Mouse (Mus musculus) heart, adult 2 months (tissue): ENCODE data around the gene Olfr713. TPM values are rescaled to one million over a fixed set of nuclear protein-coding genes. Genes with fewer than 3 reads are reported as not detected.

Source experiments
- DNase-seq, 2 experiments: peaks; one replicate each; pipeline ENCODE4 v3.0.0; 2021
- H3K27ac ChIP-seq: fragments of 200-600 bp; 2 replicates; pipeline ENCODE4 v1.8.1; 2022
- H3K27me3 ChIP-seq: fragments of 200-500 bp; 2 replicates; pipeline ENCODE4 v1.6.1; 2012; ENCODE audit warnings: mild to moderate bottlenecking, low read length, inconsistent platforms, mixed read lengths; ENCODE audit not compliant: control insufficient read depth, insufficient read depth
- H3K36me3 ChIP-seq: fragments of 200-500 bp; 2 replicates; pipeline ENCODE4 v1.6.1; 2012; ENCODE audit warnings: low read length, inconsistent platforms; ENCODE audit not compliant: control insufficient read depth, insufficient read depth
- H3K4me1 ChIP-seq: fragments of 200-500 bp; 2 replicates; pipeline ENCODE4 v1.6.1; 2011; ENCODE audit warnings: low read length; ENCODE audit not compliant: control insufficient read depth, insufficient read depth
- H3K4me3 ChIP-seq: fragments of 200-600 bp; 2 replicates; pipeline ENCODE4 v1.8.1; 2022
- H3K79me2 ChIP-seq: fragments of 200-500 bp; replicated peaks from 2 replicates; pipeline ENCODE4 v1.6.1; 2012; ENCODE audit warnings: mild to moderate bottlenecking, inconsistent platforms, low read length, moderate library complexity, mixed read lengths; ENCODE audit not compliant: control insufficient read depth, insufficient read depth
- H3K9ac ChIP-seq: fragments of 200-500 bp; 2 replicates; pipeline ENCODE4 v1.6.1; 2012; ENCODE audit warnings: low read depth, mild to moderate bottlenecking, control low read depth, inconsistent platforms, low read length, mixed read lengths
- CTCF ChIP-seq: fragments of 200-600 bp; IDR thresholded peaks from 2 replicates; pipeline ENCODE4 v1.8.1; 2022; ENCODE audit warnings: antibody characterized with exemption, mild to moderate bottlenecking, moderate library complexity
- EP300 ChIP-seq: fragments of 200-500 bp; IDR thresholded peaks from 2 replicates; pipeline ENCODE4 v1.6.1; 2011; ENCODE audit warnings: low read depth, low read length, control low read depth; ENCODE audit not compliant: insufficient read depth
- POLR2A ChIP-seq: fragments of 200-500 bp; IDR thresholded peaks from 2 replicates; pipeline ENCODE4 v1.6.1; 2011; ENCODE audit warnings: mild to moderate bottlenecking, low read depth, low read length, control low read depth; ENCODE audit not compliant: insufficient read depth
- WGBS: fragments of 180-500 bp; shearing (Covaris S2); methylation state at CpG from one replicate; pipeline ENCODE4 v1.1.7; 2018; 5-methylcytosine and 5-hydroxymethylcytosine counted together
- intact Hi-C: fragments of 180-260 bp; cut with DNase I; formaldehyde crosslinking; loops from one replicate; pipeline ENCODE4 v1.15.1; 2025
- long read RNA-seq: library from polyadenylated mRNA; stranded (forward); transcript quantifications from one replicate; pipeline ENCODE4 v2.0.0, GENCODE M21; 2021
- polyA plus RNA-seq: library from polyadenylated mRNA; depleted of rRNA; stranded (reverse); fragments of >200 nt; gene quantifications from 2 replicates; pipeline ENCODE4 v1.2.3, GENCODE M21; 2012; rRNA removed
- total RNA-seq, 2 experiments: library from RNA; stranded (reverse); gene quantifications; 2 replicates each; pipeline ENCODE4 v1.2.3; 2021

Gene Olfr713
- total RNA-seq (not detected), polyA plus RNA-seq (not detected in 2 replicates)
- long read RNA-seq: 0 reads

DNA sequence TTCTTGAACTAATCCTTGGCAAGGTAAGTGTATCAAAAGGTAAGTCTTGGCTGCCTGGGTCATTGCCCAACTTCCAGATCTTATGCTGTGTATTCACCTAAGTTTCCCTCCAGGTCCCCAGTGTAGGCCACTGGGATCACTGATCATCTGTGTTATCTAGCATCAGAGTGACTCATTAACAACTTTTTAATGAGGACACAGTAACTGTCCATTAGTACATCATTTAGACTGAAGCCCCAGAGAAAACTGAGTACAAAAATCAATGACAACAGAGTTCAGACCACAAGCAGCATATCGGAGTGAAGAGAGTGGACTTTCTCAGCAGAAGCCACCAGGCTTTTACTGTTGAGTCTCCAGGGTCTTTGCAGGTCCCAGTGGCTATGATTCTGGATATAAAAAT lies at the start of gene Olfr713:
Olfr713 (plus strand) TSS at position 301 of the 400 bp plus-strand sequence.
- Histone ChIP-seq H3K9ac (no peak within 1 kb of the TSS), H3K36me3 (no peaks in the 10 kb centered on the region), H3K4me3 (no peak within 1 kb of the TSS), H3K79me2 (no peaks in the 10 kb centered on the region), H3K27ac (no peak within 1 kb of the TSS), H3K4me1 (no peaks in the 10 kb centered on the region), H3K27me3 (no peaks in the 10 kb centered on the region)
- TF ChIP-seq CTCF (no peak), POLR2A (no peak), EP300 (no peak)
- no peak for DNase-seq
- WGBS: 73% methylated on average over 1 of the region's 1 CpGs
- intact Hi-C loops: no loop called here

DNA sequence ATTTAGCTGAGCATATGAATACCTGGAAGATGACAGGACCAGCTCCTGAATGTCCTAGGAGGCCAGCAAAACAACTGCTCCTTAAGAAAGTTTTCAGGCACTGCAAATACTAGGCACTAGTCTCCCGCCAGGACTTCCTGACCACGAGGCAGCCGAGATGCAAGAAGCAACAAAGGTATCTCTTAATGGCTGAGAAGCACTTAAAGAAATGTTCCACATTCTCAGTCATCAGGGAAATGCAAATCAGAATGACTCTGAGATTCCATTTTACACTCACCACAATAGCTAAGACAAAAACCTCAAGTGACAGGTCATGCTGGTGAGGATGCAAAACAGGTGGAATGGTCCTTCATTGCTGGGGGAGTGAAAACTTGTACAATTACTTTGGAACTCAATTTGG lies 45.7 kb upstream of the Olfr713 start:
- Histone ChIP-seq H3K4me3 (no peak overlapping the region), H3K27me3 (no peaks in the 10 kb centered on the region), H3K9ac (no peak overlapping the region), H3K27ac (no peak overlapping the region), H3K4me1 (no peaks in the 10 kb centered on the region), H3K79me2 (no peaks in the 10 kb centered on the region), H3K36me3 (no peaks in the 10 kb centered on the region)
- WGBS: 74% methylated on average over 3 of the region's 3 CpGs
- TF ChIP-seq EP300 (no peak), POLR2A (no peak), CTCF (no peak)
- no peak for DNase-seq
- intact Hi-C loops: no loop called here

DNA sequence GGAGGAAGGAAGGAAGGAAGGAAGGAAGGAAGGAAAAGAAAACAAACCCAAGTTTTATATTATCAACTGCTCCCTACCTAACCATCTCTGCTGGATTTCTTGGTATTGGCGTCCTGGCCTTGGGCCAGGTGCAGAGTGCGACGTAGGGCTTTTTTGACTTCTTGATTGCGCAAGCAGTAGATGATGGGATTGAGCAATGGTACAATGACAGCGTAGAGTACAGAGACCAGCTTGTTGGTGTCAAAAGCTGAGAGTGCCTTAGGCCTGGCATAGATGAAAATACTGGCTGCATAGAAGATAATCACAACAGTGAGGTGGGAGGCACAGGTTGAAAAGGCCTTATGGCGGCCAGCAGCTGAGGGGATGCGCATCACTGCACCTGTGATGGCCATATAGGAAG lies 30.2 kb upstream of the Olfr713 start:
- no peak for DNase-seq
- Histone ChIP-seq H3K9ac (no peak overlapping the region), H3K79me2 (no peaks in the 10 kb centered on the region), H3K36me3 (no peaks in the 10 kb centered on the region), H3K27ac (no peak overlapping the region), H3K4me1 (no peaks in the 10 kb centered on the region), H3K4me3 (no peak overlapping the region), H3K27me3 (no peaks in the 10 kb centered on the region)
- TF ChIP-seq EP300: no peak
- TF ChIP-seq POLR2A: no peak
- TF ChIP-seq CTCF: no peak
- intact Hi-C loops: no loop called here
- WGBS: 84% methylated on average over 7 of the region's 7 CpGs

DNA sequence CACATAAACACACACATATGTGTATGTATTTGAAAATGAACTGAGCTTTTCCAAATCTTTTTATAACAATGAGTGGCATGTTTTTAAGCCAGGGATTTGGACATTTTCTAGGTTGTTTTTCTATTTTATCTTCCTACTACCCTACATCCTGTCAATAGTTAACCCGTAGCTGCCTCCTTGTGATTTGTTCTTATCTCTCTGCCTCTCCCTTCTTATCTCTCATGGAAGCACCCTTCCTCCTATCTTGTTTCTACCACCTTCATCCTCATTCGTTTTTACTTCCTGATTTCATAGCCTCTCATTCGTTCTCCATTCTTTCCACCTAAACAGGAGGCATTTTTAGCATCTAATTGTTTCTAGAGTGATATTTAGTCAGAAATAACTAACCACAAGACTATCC lies 26.8 kb upstream of the Olfr713 start:
- no peaks in the 10 kb centered on the region for H3K79me2 ChIP-seq
- H3K27me3 ChIP-seq: no peaks in the 10 kb centered on the region
- no peaks in the 10 kb centered on the region for H3K36me3 ChIP-seq
- intact Hi-C loops: no loop called here
- DNase-seq: no peak
- no peak for TF ChIP-seq CTCF
- TF ChIP-seq POLR2A: no peak
- TF ChIP-seq EP300: no peak
- no peaks in the 10 kb centered on the region for H3K4me1 ChIP-seq
- no peak overlapping the region for H3K4me3 ChIP-seq
- no peak overlapping the region for H3K9ac ChIP-seq
- WGBS: 6% methylated on average over 3 of the region's 3 CpGs
- H3K27ac ChIP-seq: no peak overlapping the region

DNA sequence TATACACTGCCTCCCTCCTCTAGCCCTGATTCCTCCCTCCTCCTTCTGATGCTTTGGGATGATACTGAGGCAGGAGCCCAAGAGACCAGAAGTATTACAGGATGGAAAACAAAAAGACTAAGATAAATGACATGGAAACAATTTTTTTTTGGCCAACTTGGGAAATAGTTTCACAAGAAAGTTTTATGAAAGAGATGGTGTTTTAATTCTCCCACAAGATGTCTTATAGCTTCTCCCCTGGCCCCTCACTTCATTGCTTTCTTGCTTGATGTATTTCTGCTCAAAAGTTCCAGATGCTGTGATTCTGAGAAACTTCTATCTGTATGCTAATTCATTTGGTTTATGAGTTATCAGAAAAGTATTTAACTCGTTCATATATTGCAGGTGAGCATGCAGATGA lies 25.0 kb upstream of the Olfr713 start, which contains the start of gene Olfr2:
Olfr2 (minus strand) TSS at position 101 of the 400 bp plus-strand sequence.
- Histone ChIP-seq H3K79me2 (no peaks in the 10 kb centered on the region), H3K4me3 (no peak within 1 kb of the TSS), H3K9ac (no peak within 1 kb of the TSS), H3K27me3 (no peaks in the 10 kb centered on the region), H3K4me1 (no peaks in the 10 kb centered on the region), H3K36me3 (no peaks in the 10 kb centered on the region), H3K27ac (no peak within 1 kb of the TSS)
- DNase-seq: no peak
- WGBS: 43% methylated on average over 1 of the region's 1 CpGs
- intact Hi-C loops: no loop called here
- TF ChIP-seq POLR2A (no peak), EP300 (no peak), CTCF (no peak)

DNA sequence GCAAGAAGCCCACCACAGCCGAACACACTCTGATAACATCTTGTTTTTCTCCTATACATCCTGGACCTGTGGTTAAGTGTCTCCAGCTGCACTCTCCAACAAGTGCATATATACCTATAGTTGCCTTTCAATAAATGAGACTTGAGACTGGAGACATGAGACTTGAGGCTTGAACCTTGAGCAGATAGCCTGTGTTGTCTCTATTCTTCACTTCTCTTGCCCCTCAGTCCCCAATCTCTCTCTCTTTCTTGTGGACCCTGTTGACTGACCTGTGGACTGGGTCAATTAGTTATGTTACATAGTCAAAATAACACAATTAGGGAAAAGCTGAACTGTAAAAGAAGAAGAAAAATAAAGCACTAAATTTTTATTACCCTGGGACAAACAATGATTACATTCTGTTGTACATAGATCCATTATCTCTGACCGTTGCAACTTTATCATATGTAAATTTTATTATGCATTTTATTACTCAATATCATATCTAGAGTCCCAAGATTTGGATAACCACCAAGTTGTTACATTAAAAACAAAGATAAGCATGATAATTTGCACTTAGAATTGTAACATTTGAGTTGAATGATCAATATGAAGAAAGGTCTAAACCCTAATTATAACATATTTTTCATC lies 9.1 kb downstream of the Olfr713 start:
- no peak for DNase-seq
- Histone ChIP-seq H3K9ac (no peak overlapping the region), H3K36me3 (no peaks in the 10 kb centered on the region), H3K79me2 (no peaks in the 10 kb centered on the region), H3K4me1 (no peaks in the 10 kb centered on the region), H3K27me3 (no peaks in the 10 kb centered on the region), H3K4me3 (no peak overlapping the region), H3K27ac (no peak overlapping the region)
- WGBS: 44% methylated on average over 2 of the region's 2 CpGs
- no peak for TF ChIP-seq POLR2A
- no peak for TF ChIP-seq EP300
- TF ChIP-seq CTCF: no peak
- intact Hi-C loops: no loop called here

DNA sequence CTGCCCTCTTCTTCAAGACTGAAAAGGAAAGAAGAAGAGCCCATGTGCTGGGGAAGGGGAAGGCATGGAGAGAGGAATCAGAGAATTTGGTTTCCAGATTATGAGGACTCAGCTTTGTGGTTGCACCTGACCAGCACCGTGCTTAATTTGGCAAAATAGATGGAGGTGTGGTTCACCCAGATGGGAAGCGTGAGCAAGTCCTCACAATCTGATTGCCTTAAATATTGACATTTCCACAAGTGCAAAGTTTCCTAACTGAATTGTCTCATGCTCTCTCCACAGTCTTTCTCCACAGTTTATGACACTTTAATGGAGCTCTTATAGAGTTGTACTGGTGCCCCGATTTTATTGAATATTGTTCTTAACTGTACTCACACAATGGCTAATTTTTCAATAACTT lies 12.2 kb downstream of the Olfr713 start:
- H3K9ac ChIP-seq: no peak overlapping the region
- DNase-seq: no peak
- H3K4me1 ChIP-seq: no peaks in the 10 kb centered on the region
- no peak overlapping the region for H3K27ac ChIP-seq
- H3K27me3 ChIP-seq: no peaks in the 10 kb centered on the region
- TF ChIP-seq CTCF (no peak), EP300 (no peak), POLR2A (no peak)
- H3K4me3 ChIP-seq: no peak overlapping the region
- H3K36me3 ChIP-seq: no peaks in the 10 kb centered on the region
- no peaks in the 10 kb centered on the region for H3K79me2 ChIP-seq
- 66% methylated on average over 3 of the region's 3 CpGs for WGBS
- intact Hi-C loops: no loop called here
